Mouse (Mus musculus) kidney, postnatal 14 days (tissue): Measurements from ENCODE around the gene Dclre1b.

Source experiments
- DNase-seq: peaks from one replicate; pipeline ENCODE4 v3.0.0; 2022; ENCODE audit warnings: mixed read lengths

The Dclre1b gene

GRCm38 (mm10) chr3:103766789-103767188, 42.5 kb downstream of the Dclre1b start:
- DNase-seq = no peak

DNA sequence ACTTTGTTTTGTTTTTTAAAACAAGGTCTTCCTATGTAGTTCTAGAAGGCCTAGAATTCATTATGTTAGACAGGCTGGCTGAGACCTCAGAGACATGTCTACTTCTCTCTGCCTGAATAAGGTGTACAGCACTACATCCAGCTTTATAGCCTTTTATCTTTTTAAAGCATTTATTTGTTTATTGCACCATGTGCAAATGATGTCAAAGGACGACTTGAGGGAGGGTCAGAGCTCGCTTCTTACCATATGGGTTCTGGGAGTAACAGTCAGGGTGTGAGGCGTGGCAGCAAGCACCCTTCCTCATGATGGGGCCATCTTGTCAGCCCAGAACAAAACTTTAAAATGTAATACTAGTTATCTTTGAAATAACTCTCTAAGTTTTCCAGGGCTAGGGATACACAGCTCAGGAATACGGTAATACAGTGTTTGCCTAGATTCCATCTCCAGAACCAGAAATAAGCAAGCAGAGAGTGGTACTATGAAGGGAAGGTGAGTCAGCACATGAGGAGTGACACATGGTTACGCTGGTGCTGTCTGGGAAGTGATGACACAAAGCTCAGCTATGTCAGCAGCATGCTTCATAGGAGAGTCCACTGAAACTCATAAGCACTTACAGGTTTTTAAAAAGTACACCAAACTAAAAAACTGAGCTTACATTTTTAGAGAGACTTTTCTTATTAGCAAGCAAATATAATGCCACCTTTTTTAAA, 49.8 kb downstream of the Dclre1b start:
- DNase-seq = no peak

DNA sequence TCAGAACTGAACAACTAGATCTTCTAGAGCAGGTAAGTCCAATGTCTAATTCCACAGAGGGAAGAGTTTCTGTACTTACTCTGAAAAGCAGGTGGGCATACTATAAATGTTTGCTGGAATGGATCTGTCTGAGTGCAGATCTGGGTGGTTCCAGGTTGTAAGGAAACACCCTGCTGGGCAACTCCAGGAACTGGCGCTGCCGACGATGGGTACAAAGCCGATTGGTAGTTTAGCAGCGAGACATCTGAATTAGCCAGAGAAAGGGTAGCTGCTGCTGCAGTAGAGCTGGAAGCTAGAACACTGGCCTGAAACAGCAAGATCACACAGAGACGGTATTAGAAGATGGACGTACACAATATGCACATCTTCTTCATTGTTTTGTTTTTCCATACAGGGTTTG, 50.8 kb downstream of the Dclre1b start:
- DNase-seq = no peak

DNA sequence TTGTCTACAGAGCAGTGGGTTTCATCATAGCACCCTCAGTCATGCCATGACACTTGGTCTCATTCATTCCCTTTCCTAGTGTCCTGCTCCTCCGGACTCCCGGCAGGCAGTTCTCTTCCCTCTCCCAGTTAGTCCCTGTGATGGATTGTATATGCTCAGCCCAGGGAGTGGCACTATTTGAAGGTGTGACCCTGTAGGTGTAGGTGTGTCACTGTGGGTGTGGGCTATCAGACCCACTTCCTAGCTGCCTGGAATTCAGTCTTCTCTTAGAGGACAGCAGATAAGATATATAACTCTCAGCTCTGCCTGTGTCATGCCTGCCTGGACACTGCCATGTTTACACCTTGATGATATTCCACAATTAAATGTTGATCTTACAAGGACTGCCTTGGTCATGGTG, 52.3 kb downstream of the Dclre1b start:
- DNase-seq = no peak

DNA sequence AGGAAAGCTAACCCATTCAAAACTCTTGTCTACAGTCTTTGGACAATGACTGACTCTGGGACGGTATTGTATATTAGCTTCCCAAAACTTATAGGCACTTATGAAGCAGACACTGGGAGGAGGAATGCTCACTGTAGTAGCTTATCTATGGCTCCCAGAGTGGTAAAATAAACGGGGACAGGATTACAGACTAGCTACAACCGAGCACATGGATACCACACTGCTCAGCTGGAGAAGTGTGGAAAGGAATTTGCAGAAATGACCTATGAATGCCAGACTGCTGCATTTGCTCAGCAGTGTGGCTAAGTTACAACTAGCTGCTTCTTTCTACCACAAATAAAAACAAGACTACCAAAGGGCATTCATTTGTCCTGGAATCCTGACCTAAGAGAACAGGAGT, 53.9 kb downstream of the Dclre1b start:
- no peak for DNase-seq

DNA sequence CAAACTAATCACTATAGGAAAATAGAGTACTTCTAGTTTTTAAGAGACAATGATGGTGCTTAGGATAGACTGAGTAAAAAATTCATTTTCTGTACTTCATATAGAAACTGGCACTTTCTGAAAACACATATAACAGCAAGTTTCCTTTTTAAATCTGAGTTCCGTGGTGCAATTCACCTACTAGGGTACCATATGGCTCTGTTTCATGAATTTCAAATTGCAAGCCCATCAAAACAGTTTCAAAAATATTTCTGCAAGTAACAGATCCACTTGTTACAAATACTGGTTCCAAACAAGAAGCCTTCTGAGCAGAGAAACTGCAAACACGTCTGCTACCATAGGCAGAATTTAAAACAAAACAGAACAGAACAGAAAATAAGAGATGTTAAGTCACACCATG, 57.7 kb downstream of the Dclre1b start:
- DNase-seq = no peak
